Mouse (Mus musculus) central nervous system, embryonic 14 days (tissue): ENCODE data around the gene Nt5dc3. TPM values are rescaled to one million over a fixed set of nuclear protein-coding genes. Genes with fewer than 3 reads are reported as not detected.

Experiments used
- polyA plus RNA-seq: library from polyadenylated mRNA; depleted of rRNA; stranded (reverse); fragments of >200 nt; gene quantifications from 2 replicates; pipeline ENCODE4 v1.2.3, GENCODE M21; 2012; rRNA removed

Gene Nt5dc3
- 33.0 and 33.8 TPM in 2 replicates for polyA plus RNA-seq

GRCm38 (mm10) chr10:86778398-86779116 lies at the start of gene Nt5dc3:
Nt5dc3 (plus strand) TSS chr10:86779005.

GRCm38 (mm10) chr10:86763672-86764071 lies 15.1 kb upstream of the Nt5dc3 start, which contains the start of gene Gm49358:
Gm49358 (plus strand) TSS chr10:86763972.

Other genes starting within 250 kb of the Nt5dc3 start
- 221 and 264 TPM in 2 replicates for gene Hsp90b1, start 73.5 kb upstream of the Nt5dc3 start, polyA plus RNA-seq
- gene Ttc41, start 73.2 kb upstream of the Nt5dc3 start, polyA plus RNA-seq = 3.0 and 3.7 TPM in 2 replicates
- not detected in 2 replicates for gene Gm49358, start 15.0 kb upstream of the Nt5dc3 start, polyA plus RNA-seq
- 0.10 and 0.16 TPM in 2 replicates for gene Stab2, start 229.0 kb downstream of the Nt5dc3 start, polyA plus RNA-seq